Mouse (Mus musculus): ENCODE measurements around the gene Slfn2.

DNA sequence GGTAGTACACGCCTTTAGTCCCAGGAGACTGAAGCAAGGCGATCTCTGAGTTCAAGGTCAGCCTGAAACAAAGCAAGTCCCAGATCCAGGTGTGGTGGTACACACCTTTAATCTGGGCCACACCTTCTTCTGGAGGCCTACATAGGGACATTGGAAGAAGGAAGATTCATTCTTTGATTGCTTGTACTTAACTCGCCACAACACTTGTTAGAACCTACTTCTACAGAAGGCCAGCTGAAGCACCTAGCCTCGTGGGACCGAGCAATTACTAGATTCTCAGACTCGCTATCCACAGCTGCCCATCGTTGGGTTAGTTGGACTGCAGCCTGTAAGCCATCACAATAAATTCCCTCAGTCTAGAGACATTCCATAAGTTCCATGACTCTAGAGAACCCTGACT, 3.1 kb upstream of the Slfn2 start:
- no peak for TF ChIP-seq GATA1 (IDR thresholded peaks at IDR 0.05; ENCODE audit: low read length)
- no peak for TF ChIP-seq TAL1 (IDR thresholded peaks at IDR 0.05; ENCODE audit: low read length)
